Mouse (Mus musculus) cerebellum, adult 11-12 months (tissue): ENCODE data around the gene Agap3.

Experiments used
- DNase-seq: peaks from one replicate; pipeline ENCODE4 v3.0.0; 2022

The Agap3 gene

DNA sequence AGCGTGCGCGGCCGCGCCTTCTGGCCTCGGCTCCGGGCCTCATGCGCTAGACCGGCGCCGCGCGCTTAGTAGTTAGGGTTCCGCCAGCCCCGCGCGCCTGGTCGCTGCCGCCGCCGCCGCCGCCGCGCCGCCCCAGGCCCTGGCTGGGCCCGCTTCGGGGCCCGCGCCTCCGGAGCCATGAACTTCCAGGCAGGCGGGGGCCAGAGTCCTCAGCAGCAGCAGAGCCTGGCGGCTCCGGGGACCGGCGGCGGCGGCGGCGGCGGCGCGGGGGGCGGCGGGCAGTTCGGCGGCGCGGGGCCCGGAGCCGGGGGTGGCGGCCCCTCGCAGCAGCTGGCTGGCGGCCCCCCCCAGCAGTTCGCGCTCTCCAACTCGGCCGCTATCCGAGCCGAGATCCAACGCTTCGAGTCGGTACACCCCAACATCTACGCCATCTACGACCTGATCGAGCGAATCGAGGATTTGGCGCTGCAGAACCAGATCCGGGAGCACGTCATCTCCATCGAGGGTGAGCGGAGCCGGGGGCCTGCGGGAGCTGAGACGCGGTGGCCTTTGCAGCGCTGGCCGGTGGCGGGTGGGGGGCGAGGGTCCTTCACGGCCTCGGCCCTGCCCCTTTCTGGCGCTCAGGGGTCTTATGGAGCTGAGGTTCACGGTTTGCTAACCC lies at the start of gene Agap3:
Agap3 (plus strand) TSS at position 148 of the 661 bp plus-strand sequence.
- DNase-seq, result peak; percentile 76

GRCm38 (mm10) chr5:24404594-24405360 lies 47.2 kb upstream of the Agap3 start:
- no peak for DNase-seq

DNA sequence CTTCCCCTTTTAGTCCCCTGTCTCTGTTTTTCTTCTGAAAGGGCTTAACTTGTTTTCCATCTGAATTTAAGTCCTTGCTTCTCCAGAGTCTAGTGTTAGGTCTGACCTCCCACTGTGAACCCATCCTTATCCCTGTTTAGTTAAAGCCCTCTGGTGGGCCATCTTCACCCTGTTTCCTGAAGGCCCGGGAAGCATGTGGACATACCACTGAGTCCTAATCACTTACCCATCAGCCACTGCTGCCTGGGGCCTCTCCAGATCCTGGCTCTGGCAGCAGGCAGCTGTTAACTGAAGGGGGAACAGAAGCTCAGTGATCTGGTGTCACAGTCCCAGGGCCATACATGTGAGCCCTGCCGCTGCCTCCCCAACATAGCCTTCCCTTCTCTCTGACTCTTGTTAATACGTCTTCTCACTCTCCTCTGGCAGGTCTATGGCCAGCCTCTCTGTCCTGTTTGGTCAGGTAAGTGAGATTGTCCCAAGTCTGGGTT lies 46.5 kb upstream of the Agap3 start:
- no peak for DNase-seq

DNA sequence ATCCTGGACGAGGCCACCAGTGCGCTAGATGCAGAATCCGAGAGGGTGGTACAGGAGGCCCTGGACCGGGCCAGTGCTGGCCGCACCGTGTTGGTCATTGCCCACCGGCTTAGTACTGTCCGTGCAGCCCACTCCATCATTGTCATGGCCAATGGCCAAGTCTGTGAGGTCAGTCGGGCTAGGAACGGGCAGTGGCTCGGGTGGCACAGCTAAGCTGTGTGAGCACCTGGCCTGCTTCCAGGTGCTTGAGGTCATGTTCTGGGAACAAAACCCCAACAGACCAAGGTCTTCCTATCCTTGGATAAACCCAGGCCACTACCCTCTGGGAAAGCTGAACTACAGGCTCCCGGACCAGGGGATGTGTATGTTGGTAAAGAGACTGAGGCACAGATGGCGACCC lies 43.3 kb upstream of the Agap3 start:
- DNase-seq, result no peak

DNA sequence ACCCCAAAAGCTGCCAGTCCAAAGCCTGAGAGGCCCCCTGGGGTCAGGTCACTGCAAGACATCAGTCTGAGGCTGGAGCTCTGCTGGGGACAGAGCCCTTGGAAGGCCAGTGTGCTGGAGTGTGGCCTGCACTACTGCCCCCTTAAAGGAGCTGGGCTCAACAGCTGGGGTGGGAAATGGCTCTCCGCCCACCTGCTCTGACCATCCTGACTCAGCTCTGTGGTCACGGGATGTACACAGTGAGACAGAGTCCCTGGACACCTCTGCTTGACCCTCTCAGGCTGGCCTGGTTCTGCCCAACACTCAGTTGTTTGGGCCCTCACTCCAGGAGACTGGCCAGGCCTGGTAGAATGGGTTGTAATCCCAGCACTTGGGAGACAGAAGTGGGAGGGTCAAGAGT lies 42.5 kb upstream of the Agap3 start:
- no peak for DNase-seq

- no peak for DNase-seq
These were observed 39.9 kb upstream of the Agap3 start for GRCm38 (mm10) chr5:24412063-24412462.

DNA sequence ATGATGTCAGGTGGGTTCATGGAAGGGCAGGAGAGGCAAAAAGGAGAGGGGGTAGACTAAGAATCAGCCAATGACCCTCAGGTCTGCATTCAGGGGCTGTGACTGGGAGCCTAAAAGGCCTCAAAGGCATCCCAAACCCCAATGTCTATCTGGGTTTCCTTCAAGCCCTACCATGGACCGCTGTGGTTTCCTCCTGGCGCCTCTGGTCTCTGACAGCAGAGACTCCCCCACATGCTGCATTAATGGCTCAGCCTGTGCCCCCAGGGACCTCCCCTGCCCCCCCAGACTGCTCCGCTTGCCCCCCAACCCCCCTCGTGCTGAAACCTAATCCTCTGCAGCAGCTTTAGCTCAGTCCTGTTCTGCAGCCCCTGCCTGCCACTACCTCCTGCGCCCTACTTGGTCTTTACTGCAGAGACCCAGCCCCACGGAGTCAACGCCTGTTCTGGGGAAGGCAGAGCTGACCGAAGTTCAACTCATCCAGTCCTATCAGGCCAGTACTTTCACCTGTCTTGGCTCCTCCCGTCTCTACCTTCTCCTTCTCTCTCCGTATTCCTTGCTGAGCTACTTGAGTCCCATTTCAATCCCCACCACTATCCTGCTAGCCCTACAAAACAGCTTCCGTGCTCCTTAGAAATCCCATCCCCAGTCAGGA lies 38.8 kb upstream of the Agap3 start, which contains the start of gene Asic3:
Asic3 (plus strand) TSS at position 351 of the 652 bp plus-strand sequence.
- no peak for DNase-seq

DNA sequence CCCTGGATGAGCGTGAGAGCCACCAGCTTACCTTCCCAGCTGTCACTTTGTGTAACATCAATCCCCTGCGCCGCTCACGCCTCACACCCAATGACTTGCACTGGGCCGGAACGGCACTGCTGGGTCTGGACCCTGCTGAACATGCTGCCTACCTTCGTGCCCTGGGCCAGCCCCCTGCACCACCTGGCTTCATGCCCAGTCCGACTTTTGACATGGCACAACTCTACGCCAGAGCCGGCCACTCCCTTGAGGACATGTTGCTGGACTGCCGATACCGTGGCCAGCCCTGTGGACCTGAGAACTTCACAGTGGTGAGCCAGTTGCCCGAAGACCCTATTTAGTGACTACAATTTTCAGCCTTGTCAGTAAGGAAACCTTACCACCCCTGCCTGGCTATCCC lies 38.0 kb upstream of the Agap3 start:
- DNase-seq, result no peak

- peak; percentile 75 for DNase-seq
These were observed 35.7 kb upstream of the Agap3 start for GRCm38 (mm10) chr5:24416222-24416736.

- DNase-seq, result no peak
These were observed 34.4 kb upstream of the Agap3 start for GRCm38 (mm10) chr5:24417587-24417986.

DNA sequence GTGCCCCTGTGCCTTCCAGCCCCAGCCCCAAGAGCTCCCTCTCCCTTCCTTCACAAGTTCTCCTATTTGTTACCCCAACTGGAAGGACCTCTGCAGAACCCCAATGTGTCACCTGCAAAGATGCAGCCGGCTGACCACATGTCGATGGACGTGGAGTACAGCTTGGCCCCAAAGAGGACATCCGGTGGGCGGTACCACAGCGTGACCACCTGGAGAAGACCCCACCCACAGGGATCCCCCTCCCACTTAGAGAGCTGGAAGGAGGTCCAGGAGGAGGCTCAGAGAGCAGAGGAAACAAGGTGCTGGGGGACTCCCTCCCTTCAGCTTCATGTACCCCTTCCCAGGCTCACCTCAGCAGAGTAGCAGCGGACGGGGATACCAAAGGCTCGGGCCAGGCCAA lies 31.6 kb upstream of the Agap3 start:
- DNase-seq, result no peak

DNA sequence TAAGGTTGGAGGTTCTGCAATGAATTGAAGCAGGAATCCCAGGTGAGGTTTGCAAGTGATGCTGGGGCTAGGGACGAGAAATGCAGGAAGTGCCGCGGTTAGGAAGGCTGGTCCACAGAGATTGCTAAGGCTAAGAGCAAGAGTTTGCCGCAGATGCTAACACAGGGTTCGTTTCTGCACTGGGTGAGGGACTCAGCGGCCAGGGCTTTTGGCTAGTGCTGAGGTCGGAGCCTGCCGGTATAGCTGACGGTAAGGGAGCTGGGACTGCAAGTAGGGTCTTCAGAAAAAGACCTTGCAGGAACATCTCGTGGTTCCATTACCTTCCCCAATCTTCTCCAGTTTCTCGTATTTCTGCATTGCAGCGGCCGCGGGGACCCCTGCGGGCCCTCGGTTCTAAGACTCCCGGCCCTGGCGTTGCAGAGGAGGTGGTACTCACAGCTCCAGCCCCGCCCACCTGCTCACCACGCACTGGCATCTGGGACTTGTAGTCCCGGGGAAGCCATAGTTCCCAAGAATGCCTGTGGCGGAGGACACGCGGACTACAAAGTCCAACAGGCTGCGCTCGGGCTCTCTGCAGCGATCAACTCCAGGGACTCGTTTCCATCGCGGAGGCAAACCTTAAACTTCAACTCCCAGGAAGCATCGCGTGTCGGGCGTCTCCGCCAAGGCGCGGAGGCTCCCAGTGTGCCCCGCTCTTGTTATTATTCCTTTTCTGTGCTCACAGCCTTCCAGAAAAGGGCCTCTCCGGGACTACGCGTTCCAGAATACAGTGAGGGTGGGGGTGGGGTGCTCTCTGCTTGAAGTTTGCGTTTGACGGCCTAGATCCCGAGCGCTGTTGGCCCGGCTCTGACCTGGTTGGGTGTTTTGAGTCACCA lies 28.6 kb upstream of the Agap3 start, which contains the start of the genes Cdk5 and Slc4a2:
Cdk5 (minus strand) TSS at position 402 of the 875 bp plus-strand sequence.
Slc4a2 (plus strand) TSS at position 709 of the 875 bp plus-strand sequence.
- DNase-seq, result peak; percentile 99

- no peak for DNase-seq
These were observed 27.8 kb upstream of the Agap3 start for GRCm38 (mm10) chr5:24424004-24424781.

GRCm38 (mm10) chr5:24424861-24425411 lies 27.0 kb upstream of the Agap3 start:
- DNase-seq, result peak; percentile 81

DNA sequence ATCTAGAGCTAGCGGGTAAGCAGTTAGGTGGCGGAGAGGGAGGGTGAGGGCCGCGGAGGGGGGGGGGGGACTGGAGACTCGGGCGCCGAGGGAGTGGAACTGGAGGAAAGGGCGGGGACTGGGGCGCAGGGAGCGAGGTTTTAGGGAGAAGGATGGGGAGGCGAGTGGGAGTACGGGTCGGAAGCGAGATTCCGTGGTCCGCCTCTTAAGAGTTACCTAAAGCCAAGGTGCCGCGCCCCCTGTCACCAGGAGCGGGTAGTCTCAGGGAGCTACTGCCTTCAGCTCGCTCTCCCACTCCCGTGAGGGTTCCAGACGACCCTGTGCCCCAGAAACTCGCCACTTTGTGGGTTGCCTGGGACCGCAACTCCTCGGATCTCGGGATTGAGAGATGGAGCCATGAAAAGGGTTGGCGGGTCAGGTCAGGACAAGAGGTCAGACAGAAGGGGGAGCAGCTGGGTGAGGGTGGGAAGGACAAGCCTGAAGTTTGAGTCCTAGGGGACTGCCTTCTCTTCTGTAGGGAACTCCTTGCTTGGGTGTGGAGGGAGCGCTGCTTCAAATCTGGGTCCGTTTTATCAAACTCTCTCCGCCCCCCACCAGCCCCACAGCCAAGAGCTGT lies 26.4 kb upstream of the Agap3 start:
- DNase-seq, result no peak

GRCm38 (mm10) chr5:24426037-24426432 lies 25.9 kb upstream of the Agap3 start:
- DNase-seq, result peak; percentile 69

- peak; percentile 60 for DNase-seq
These were observed 25.3 kb upstream of the Agap3 start for GRCm38 (mm10) chr5:24426556-24427284.

DNA sequence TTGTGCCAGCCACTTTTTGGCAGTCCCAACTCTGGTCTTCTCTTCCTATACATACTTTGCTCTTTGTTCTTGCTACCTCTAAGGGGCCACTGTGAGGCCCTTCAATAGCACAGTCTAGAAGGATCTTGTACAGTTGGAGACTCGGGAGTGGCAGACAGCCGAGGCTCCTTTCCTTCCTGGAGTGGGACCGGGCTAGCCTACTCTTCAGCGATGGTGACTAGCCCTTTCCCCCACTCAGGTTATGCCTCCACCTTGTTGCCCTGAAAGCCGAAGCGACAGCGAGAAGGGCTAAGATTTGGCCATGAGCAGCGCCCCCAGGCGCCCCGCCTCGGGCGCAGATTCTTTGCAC lies 24.7 kb upstream of the Agap3 start:
- DNase-seq, result no peak

DNA sequence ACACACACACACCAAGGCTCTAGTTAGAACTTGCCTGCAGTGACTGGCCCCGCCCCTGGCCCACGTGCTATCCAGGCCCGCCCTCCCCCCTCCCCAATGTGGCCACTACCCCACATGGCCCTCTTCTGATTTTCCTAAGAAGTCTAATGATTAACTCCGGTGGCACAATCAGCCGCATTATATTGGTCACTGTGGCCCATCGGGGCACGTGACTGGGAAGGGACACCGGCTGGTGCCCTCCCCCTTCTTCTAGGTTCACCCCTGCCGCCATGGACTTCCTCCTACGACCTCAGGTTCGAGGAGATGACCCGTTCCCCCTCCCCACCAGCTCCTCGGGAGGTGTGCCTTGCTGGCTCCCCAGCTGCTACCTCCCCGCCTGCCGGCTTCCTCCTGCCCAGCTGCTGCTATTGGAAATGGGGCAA lies 24.0 kb upstream of the Agap3 start:
- DNase-seq, result no peak

- no peak for DNase-seq
These were observed 23.4 kb upstream of the Agap3 start for GRCm38 (mm10) chr5:24428596-24428995.
